Mouse (Mus musculus) olfactory bulb, adult 2 months (tissue): Measurements from ENCODE around the gene Gdpd3. TPM values are rescaled to one million over a fixed set of nuclear protein-coding genes. Genes with fewer than 3 reads are reported as not detected.
A peak's percentile ranks its signal among the peaks of the same experiment; 100 is the strongest.

Experiments used
- H3K27ac ChIP-seq: fragments of 200-500 bp; 2 replicates; pipeline ENCODE4 v1.5.1; 2012; ENCODE audit warnings: low read depth, low read length; ENCODE audit not compliant: insufficient read depth
- H3K4me1 ChIP-seq: fragments of 200-500 bp; 2 replicates; pipeline ENCODE4 v1.6.1; 2012; ENCODE audit warnings: low read length; ENCODE audit not compliant: control insufficient read depth, insufficient read depth
- H3K4me3 ChIP-seq: fragments of 200-500 bp; 2 replicates; pipeline ENCODE4 v1.5.1; 2012; ENCODE audit warnings: mild to moderate bottlenecking, low read depth, low read length, moderate library complexity; ENCODE audit not compliant: insufficient read depth
- CTCF ChIP-seq: fragments of 200-500 bp; IDR thresholded peaks from 2 replicates; pipeline ENCODE4 v1.5.1; 2012; ENCODE audit warnings: low read depth, mild to moderate bottlenecking, low read length, moderate library complexity; ENCODE audit not compliant: insufficient read depth
- POLR2A ChIP-seq: fragments of 200-500 bp; IDR thresholded peaks from 2 replicates; pipeline ENCODE4 v1.6.1; 2012; ENCODE audit warnings: mild to moderate bottlenecking, low read depth, low read length, moderate library complexity; ENCODE audit not compliant: insufficient read depth
- WGBS: fragments of 180-500 bp; shearing (Covaris S2); methylation state at CpG from one replicate; pipeline ENCODE4 v1.1.7; 2018; 5-methylcytosine and 5-hydroxymethylcytosine counted together
- polyA plus RNA-seq: library from polyadenylated mRNA; stranded (reverse); fragments of >200 nt; gene quantifications from 2 replicates; pipeline ENCODE4 v1.2.4, GENCODE M21; 2012; ENCODE audit warnings: low replicate concordance; ENCODE audit not compliant: missing spikeins, insufficient read depth, insufficient read length

Gene Gdpd3
- polyA plus RNA-seq, 1 experiment = not detected

GRCm38 (mm10) chr7:126779983-126780970 is 14.1 kb downstream of the Gdpd3 start:
- no peak for TF ChIP-seq POLR2A
- TF ChIP-seq CTCF = peak; percentile 81
- under 1% methylated on average over 21 of the region's 21 CpGs for WGBS
- Histone ChIP-seq H3K4me3 (peak overlapping the region; percentile 35), H3K27ac (peak overlapping the region; percentile 55; the same call in 1 of the 2 replicates), H3K4me1 (peaks cover 27% of the 10 kb centered on the region)

- 12% methylated on average over 22 of the region's 22 CpGs for WGBS
- peaks cover 21% of the 10 kb centered on the region for H3K4me1 ChIP-seq
- peak within 1 kb of the TSS; percentile 55; the same call in 1 of the 2 replicates for H3K27ac ChIP-seq
- peak within 1 kb of the TSS; percentile 35 for H3K4me3 ChIP-seq
- no peak for TF ChIP-seq CTCF
- no peak for TF ChIP-seq POLR2A
Observed at GRCm38 (mm10) chr7:126780971-126781635, 15.0 kb downstream of the Gdpd3 start, which contains the start of gene Tbx6. Tbx6 (plus strand) TSS chr7:126781483.

DNA sequence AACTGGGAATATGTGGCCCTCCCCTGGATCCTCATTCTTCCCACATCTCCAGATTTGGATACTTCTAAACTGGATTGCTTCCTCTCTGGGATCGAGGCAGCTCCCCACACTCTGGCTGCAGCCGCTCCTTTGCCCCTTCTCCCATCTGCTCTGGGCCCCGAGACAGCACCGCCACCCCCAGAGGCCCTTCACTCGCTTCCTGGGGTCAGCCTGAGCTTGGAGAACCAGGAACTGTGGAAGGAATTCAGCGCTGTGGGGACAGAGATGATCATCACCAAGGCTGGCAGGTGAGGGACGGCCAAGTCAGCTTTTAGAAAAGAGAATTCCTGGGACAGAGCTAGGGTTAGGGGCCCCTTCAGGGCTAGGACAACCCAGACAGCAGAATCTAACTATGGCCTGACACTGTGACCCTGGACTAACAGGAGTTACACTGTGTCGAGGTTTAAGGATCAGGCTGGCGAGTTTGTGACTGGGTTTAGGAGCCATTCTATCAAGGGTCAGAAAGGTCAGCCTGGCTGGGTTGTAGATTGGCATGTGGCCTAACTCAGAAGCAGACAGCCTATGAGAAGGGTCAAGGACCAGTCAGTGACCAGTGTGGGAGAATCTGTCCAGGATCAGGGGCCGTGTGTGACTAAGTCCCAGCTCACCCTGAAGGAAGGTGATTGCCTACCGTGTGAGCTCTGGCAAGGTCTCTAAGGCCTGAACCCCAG is 15.7 kb downstream of the Gdpd3 start:
- WGBS = 58% methylated on average over 11 of the region's 11 CpGs
- Histone ChIP-seq H3K27ac (no peak overlapping the region), H3K4me3 (no peak overlapping the region), H3K4me1 (peaks cover 21% of the 10 kb centered on the region)
- TF ChIP-seq CTCF (no peak), POLR2A (no peak)

- Histone ChIP-seq H3K4me1 (peaks cover 17% of the 10 kb centered on the region), H3K4me3 (no peak overlapping the region), H3K27ac (no peak overlapping the region)
- TF ChIP-seq POLR2A = no peak
- no peak for TF ChIP-seq CTCF
- 77% methylated on average over 13 of the region's 13 CpGs for WGBS
Observed at GRCm38 (mm10) chr7:126782693-126783092, 16.6 kb downstream of the Gdpd3 start.

DNA sequence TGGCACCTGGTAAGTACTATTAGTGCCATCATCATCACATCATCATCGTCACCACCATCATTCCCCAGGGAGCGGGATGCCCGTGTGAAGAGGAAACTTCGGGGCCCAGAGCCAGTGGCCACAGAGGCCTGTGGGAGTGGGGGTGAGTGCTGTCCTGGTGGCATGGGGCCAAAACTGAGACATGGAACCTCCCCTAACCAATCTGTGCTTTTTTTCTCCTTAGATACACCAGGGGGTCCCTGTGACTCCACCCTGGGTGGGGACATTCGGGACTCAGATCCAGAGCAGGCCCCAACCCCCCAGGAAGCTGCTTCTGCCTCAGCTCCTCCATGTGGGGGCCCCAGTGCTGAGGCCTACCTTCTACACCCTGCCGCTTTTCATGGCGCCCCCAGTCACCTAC is 18.3 kb downstream of the Gdpd3 start:
- WGBS = 84% methylated on average over 7 of the region's 7 CpGs
- Histone ChIP-seq H3K4me3 (no peak overlapping the region), H3K27ac (no peak overlapping the region), H3K4me1 (peaks cover 11% of the 10 kb centered on the region)
- TF ChIP-seq POLR2A (no peak), CTCF (no peak)

- WGBS = 83% methylated on average over 4 of the region's 4 CpGs
- no peak for TF ChIP-seq POLR2A
- TF ChIP-seq CTCF = no peak
- H3K4me1 ChIP-seq = peaks cover 9% of the 10 kb centered on the region
- H3K27ac ChIP-seq = no peak overlapping the region
- H3K4me3 ChIP-seq = no peak overlapping the region
Observed at GRCm38 (mm10) chr7:126785056-126785455, 18.9 kb downstream of the Gdpd3 start.

DNA sequence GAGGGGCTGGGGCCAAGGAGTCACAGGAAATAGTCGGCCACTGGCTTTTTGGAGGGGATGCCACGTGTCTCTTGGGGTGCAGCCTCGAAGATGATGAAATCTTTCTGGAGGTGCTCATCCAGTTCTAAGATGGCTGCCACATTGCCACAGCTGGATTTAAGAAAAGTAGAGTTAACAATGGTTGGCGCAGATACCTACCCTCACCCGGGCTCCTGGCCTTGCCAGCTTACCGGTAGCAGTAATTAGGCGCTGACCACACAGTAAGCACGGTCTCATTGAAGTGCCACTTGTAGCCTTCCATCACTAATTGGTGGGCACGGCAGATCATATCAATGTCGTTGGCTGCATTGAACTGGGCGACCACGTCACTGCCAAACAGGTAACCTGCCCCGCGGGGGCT is 20.0 kb downstream of the Gdpd3 start:
- WGBS = 82% methylated on average over 14 of the region's 14 CpGs
- no peak overlapping the region for H3K27ac ChIP-seq
- H3K4me3 ChIP-seq = no peak overlapping the region
- no peak for TF ChIP-seq POLR2A
- no peak for TF ChIP-seq CTCF
- peaks cover 3% of the 10 kb centered on the region; the same call in 1 of the 2 replicates for H3K4me1 ChIP-seq

DNA sequence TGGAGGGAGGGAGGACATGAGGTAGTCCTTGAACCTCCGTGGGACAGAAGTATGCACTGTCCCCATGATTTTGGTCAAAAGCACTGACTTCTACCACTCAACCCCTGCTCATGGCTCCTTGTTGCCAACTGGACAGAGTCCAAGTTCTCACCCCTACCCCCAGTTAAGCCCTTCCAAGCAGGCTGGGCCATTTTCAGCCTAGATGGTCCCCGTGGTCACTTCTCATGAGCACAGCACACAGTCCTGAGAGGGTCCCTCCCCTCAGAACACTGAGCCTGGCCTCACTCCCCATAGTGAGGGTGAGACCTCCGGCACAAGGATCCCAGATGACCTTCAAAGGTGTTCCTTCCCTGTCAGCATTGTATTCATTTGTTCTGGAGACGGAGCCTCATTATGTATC is 23.0 kb downstream of the Gdpd3 start:
- 81% methylated on average over 4 of the region's 4 CpGs for WGBS
- TF ChIP-seq CTCF (no peak), POLR2A (no peak)
- H3K27ac ChIP-seq = no peak overlapping the region
- no peak overlapping the region for H3K4me3 ChIP-seq
- H3K4me1 ChIP-seq = no peaks in the 10 kb centered on the region
